ENCODE assay signal across 19 mouse cellular contexts in the genomic region with DNA sequence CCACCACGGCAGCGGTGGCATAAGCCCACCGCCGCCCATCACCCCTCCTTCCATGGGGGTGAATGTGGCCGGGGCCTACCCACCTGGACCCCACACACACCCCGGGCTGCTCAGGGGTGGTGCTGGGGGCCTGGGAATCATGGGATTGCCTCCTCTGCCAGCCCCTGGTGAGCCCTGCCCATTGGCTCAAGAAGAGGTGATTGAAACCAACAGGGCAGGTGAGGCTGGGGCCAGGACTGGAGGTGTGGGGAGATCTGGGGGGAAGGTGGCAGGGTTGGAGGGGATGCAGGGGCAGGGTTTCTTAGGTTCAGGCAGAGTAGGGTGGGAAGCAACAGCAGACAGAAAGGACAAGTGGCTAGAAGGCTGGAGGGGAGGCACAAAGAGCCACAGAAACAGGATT. TPM values are rescaled to one million over a fixed set of nuclear protein-coding genes. Genes with fewer than 3 reads are reported as not detected.
"Had no signal": no experiment of that assay in that cellular context is flagged by ENCODE, and none has a peak within 500 bp of the region (broad histone marks: within the 10 kb centered on the region; RNA-seq: fewer than 3 reads in every experiment).

No protein-coding gene starts in this region.

- DNase-seq: kidney, postnatal 14 days; kidney, postnatal 4 days; layer of hippocampus, postnatal 36 days; liver, embryonic 13.5 days; lung, adult 2 months; right cerebral cortex, adult 18-20 months; right cerebral cortex, postnatal 14 days; right cerebral cortex, postnatal 4 days; thymus, adult 2 months; thymus, postnatal 14 days; thymus, postnatal 4 days had no signal

- H3K27ac ChIP-seq: left cerebral cortex, adult 2 months; liver, embryonic 13.5 days; macrophage; midbrain, embryonic 12.5 days; midbrain, embryonic 15.5 days; neural tube, embryonic 12.5 days; neural tube, embryonic 15.5 days; stomach, postnatal 0 days had no signal

- H3K4me3 ChIP-seq: left cerebral cortex, adult 2 months; liver, embryonic 13.5 days; midbrain, embryonic 12.5 days; midbrain, embryonic 15.5 days; neural tube, embryonic 12.5 days; neural tube, embryonic 15.5 days had no signal

RNA-seq across cellular contexts. Expression of a gene that starts 23.9 kb away (rescaled TPM):
- total RNA-seq: left cerebral cortex, postnatal 36 days had no signal
